Mouse (Mus musculus) cerebellum, postnatal 36 days (tissue): ENCODE data around the gene Gm42715.
"Not testable (repeated sequence)": the region's sequence is repeated elsewhere in the genome, so short reads cannot be mapped to it uniquely, and the experiment has no call there.

Experiments used
- DNase-seq, 2 experiments: peaks; one replicate each; pipeline ENCODE4 v3.0.0; 2021 to 2022; ENCODE audit warnings: mixed read lengths in 2 of 2

The Gm42715 gene

DNA sequence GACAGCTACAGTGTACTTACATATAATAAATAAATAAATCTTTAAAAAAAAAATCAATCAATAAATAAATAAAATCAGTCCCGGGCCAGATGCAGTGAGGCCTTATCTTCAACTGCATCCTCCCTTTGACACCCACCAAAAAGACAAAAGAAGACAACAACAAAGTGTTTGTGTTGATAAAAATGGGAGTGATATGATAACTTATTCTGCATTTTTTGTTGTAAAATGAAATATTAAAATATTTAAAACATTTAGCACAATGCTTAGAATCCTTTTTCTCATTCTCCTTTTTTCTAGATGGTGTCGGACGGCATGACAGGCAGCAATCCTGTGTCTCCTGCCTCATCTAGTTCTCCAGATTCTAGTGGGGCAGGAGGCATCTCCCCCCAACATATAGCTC lies at the start of gene Gm42715:
Gm42715 (plus strand) TSS at position 301 of the 400 bp plus-strand sequence.
- no peak for DNase-seq

GRCm38 (mm10) chr7:127470011-127470715 lies 49.2 kb upstream of the Gm42715 start:
- peak in 1 of 2 experiments; percentile 45 for DNase-seq

- peak; percentile 89 to 90 for DNase-seq
These were observed 48.4 kb upstream of the Gm42715 start for GRCm38 (mm10) chr7:127470743-127471645.

DNA sequence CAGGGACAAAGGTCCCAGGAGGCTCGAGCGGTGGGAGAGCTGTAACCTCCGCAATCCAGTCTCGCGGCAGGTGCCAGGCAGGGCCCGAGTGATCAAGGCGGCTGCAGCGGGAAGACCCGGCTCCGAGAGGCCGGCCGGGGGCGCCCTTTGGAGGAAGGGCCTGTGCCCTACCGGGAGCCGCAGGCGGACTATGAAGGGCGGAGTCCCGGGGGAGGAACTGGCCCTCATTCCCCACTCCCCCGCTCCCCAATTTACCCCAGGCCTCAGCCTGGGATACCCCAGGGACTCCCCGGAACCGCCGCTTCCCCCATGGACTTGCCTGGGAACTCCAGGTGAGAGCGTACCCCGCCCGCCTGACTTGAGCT lies 47.8 kb upstream of the Gm42715 start:
- DNase-seq, result peak in 1 of 2 experiments; percentile 52

DNA sequence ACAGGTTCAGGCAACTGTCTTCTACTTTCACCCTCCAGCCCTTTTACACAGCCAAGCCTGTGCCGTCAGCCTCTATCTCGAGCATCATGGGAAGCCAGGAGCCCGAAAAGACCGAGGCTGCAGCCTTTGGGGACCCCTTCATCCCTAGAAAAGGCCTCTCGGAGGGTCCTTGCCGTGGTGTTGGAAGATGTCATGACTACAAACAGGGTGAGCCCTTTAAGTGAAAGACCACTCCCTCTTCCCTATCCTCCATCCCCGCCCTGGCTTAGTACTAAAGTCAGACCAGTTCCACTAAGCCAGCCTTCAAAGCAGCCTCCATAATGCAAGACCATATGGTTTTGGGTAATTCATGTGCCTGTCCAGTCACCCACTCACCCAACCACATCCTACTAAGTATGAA lies 47.3 kb upstream of the Gm42715 start:
- no peak for DNase-seq

GRCm38 (mm10) chr7:127473705-127474104 lies 45.7 kb upstream of the Gm42715 start:
- no peak for DNase-seq

GRCm38 (mm10) chr7:127474378-127475070 lies 44.9 kb upstream of the Gm42715 start:
- no peak for DNase-seq

- no peak for DNase-seq
These were observed 44.1 kb upstream of the Gm42715 start for GRCm38 (mm10) chr7:127475186-127475740.

DNA sequence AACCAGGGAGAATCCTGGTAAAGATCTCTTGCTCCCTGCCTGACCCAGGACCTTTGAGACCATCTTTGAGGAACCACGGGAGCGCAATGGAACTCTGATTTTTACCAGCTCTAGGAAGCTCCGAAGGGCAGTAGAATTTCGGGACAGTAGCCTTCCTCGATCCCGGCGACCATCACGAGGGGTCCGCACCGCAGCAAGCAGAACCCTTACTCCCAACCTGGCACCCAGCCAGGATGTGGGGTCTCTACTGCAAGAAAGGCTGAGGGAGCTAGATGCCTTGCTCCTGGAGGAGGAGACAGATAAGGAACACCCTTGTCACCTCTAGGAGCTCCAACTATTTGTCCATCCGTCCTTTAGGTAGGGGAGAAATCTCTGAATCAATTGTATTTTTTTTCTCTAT lies 43.0 kb upstream of the Gm42715 start:
- DNase-seq, result peak; percentile 23 to 40

DNA sequence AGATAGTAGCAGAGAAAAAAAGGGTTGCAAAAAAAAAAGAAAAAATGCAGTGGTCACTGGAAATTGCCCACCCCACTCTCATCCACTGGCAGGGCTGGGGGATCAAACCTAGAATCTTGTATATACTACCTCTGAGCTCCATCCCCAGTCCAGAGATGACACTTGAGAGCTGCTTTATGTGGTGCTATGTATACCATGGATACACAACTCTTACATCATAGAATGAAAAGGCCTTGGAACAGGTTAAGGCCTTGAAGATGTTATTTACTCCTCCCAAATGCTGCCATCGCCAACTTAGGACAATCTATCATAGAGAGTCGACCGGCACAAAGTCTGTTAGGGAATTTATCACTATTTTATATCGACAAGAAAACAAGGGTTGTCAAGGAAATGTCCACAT lies 42.5 kb upstream of the Gm42715 start:
- DNase-seq, result no peak

DNA sequence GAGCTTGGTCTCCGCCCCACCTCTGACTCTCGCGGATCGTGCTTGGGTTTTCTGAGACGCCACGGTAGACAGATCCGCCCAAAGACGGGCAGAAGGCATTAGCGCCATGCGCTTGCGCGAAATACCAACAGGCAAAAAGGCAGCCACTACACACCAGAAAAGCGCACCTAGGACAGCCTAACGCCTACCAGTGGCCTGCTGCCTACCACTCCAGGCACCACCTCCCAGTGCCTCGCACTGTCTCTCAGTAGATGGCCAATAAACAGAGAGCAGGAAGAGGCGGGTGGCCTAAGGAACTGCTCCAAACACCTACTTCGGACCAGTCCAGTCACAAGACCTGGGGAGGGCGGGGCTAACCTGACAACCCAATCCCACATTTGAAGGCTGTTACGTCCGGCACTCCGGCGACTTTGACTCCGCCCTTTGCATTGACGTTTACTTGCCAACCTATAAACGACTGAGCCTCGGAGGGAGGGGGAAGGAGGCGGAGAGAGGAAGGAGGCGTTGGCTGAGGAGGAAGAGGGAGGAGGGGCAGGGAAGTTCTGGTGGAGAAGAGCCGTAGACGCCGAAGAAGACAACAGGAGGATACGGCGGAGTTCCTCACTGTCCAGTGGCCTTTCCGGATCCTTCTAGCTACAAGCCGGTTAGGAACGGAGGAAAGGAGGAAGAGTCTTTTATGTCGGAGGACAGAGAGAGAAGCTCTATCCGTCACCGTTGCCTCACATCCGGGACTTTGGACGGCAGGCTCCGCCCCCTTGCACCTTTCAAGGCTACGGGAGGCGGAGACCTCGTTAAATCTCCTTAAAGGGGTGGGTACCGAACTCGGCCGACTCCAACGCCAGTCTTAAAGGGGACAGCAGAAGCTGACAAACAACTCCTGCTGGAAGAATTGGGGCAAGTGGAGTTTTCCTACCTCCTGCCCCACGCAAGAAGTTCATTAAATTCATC lies 41.4 kb upstream of the Gm42715 start:
- peak; percentile 99 for DNase-seq

- peak; percentile 93 to 96 for DNase-seq
These were observed 40.6 kb upstream of the Gm42715 start, which contains the start of gene Fbrs for GRCm38 (mm10) chr7:127478635-127479317. TSS of gene Fbrs (plus strand) at chr7:127479199.

DNA sequence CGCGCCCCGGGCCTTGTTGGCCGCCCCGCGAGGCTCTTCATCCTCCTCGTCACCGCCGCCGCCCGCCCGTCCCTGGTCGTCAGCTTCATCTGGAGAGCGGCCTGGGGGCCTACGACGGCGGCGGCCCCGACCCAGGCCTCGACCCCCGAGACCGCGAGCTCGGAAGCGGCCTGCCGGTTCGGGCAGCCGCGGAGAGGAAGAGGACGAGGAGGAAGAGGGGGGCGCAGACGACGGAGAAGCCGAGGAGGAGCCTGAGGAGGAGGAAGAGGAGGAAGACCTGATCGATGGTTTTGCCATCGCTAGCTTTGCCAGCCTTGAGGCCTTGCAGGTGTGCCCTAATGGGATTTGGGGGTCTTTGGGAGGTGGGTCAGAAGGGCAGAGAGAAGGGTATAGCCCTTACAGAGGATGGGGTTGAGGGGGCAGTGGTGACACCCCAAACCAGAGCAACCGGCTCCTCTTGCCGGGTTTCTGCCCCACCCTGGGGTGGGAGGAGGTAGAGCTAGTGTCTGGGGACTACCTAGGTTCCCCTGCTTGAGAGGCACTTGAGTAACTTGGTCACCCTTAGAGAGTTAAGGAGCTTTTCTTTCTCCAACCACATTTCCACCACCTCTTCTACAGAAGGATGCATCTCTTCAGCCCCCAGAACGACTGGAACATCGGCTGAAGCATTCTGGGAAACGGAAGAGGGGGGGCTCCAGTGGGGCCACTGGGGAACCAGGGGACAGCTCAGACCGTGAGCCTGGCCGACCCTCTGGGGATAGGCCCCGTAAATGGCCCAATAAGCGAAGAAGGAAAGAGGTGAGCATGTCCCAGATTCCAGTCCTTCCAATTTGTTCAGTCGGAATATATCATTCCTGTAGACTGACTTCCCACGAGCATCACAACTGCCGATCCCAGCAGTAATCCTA lies 39.8 kb upstream of the Gm42715 start:
- peak in 1 of 2 experiments; percentile 27 for DNase-seq

- no peak for DNase-seq
These were observed 39.1 kb upstream of the Gm42715 start for GRCm38 (mm10) chr7:127480321-127480720.

- peak; percentile 45 to 58 for DNase-seq
These were observed 34.0 kb upstream of the Gm42715 start for GRCm38 (mm10) chr7:127485416-127485815.

DNA sequence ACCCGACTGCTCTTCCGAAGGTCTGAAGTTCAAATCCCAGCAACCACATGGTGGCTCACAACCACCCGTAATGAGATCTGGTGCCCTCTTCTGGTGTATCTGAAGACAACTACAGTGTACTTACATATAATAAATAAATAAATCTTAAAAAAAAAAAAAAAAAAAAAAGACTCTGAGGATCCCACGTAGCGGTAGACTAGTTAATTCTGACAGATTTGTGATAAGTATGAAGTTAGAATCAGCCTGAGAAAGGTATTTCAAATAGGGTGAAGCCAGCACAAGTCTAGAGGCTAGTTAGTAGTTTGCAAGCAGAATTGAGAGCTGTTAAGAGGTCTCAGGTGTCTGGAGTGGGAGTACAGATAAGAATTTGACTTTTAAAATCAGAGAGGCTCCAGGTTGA lies 31.0 kb upstream of the Gm42715 start:
- not testable (repeated sequence) for DNase-seq

GRCm38 (mm10) chr7:127489982-127490381 lies 29.4 kb upstream of the Gm42715 start:
- DNase-seq, result no peak

GRCm38 (mm10) chr7:127491846-127492245 lies 27.5 kb upstream of the Gm42715 start:
- no peak for DNase-seq

DNA sequence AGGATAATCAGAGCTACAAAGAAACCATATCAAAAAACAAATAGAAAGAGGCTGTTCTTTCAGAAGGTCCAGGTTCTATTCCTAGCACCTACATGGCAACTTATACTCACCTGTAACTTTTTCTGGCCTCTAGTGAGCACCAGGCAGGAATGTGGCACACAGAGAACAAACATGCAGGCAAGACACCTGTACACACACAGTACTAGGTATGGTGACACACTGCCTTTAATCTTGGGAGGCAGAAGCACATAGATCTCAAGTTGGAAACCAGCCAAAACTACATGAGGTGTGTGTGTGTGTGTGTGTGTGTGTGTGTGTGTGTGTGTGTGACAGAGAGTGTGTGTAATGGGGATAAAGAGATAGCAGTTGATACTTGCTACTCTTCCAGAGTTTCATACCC lies 24.7 kb upstream of the Gm42715 start:
- no peak for DNase-seq

DNA sequence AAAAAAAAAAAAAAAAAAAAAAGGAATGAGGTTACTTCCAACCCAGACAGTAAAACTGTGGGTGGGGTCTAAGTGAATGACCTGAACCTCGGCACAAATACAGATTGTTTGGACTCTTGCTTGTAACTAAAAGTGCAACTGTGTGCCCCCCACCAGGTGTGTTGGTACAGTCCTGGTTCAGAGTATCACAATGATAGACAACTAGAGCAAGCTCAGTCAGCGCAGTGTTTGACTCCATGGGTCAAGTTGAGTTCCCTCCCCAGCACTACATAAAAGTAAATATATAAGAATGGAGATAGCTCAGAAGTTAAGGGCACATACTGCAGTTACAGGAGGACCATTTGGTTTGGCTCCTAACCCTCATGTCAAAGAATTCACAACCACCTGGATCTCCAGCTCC lies 22.0 kb upstream of the Gm42715 start:
- DNase-seq, result no peak
